Mouse (Mus musculus) myocyte (in vitro differentiated cells): ENCODE results near the gene Myo19. TPM values are rescaled to one million over a fixed set of nuclear protein-coding genes. Genes with fewer than 3 reads are reported as not detected.
A peak's percentile ranks its signal among the peaks of the same experiment; 100 is the strongest.

Experiments
- H3K27me3 ChIP-seq: one replicate; pipeline ENCODE4 v1.6.1; 2011; ENCODE audit not compliant: control insufficient read depth, insufficient read depth, insufficient read length
- H3K36me3 ChIP-seq: one replicate; pipeline ENCODE4 v1.6.1; 2011; ENCODE audit not compliant: control insufficient read depth, insufficient read depth
- H3K4me2 ChIP-seq: one replicate; pipeline ENCODE4 v1.6.1; 2011; ENCODE audit warnings: low read depth, control low read depth
- H3K4me3 ChIP-seq: one replicate; pipeline ENCODE4 v1.5.1; 2011; ENCODE audit warnings: mild to moderate bottlenecking, control low read depth, moderate library complexity
- H3K79me2 ChIP-seq: one replicate; pipeline ENCODE4 v1.6.1; 2011; ENCODE audit not compliant: control insufficient read depth, insufficient read depth
- H3ac ChIP-seq: one replicate; pipeline ENCODE4 v1.6.1; 2011; ENCODE audit not compliant: control insufficient read depth, insufficient read length
- CEBPB ChIP-seq: IDR thresholded peaks from 2 replicates; pipeline ENCODE4 v1.6.1; 2011; ENCODE audit warnings: mild to moderate bottlenecking, moderate library complexity; ENCODE audit not compliant: poor library complexity, insufficient read depth, severe bottlenecking
- E2F4 ChIP-seq: IDR thresholded peaks from one replicate; pipeline ENCODE4 v1.6.1; 2011; ENCODE audit warnings: mild to moderate bottlenecking, control low read depth, moderate library complexity; ENCODE audit not compliant: insufficient read depth
- MAX ChIP-seq: IDR thresholded peaks from one replicate; pipeline ENCODE4 v1.6.1; 2011; ENCODE audit warnings: low read depth, mild to moderate bottlenecking, control low read depth
- MYOD1 ChIP-seq, 3 experiments: IDR thresholded peaks; one replicate each; pipeline ENCODE4 v1.6.1; 2011; ENCODE audit warnings: control low read depth in 2 of 3, low read depth in 2 of 3, mild to moderate bottlenecking in 2 of 3, moderate library complexity in 1 of 3; ENCODE audit not compliant: insufficient read length in 2 of 3, control insufficient read depth in 1 of 3
- MYOG ChIP-seq, 3 experiments: IDR thresholded peaks; one replicate each; pipeline ENCODE4 v1.6.1; 2011; ENCODE audit warnings: control low read depth in 2 of 3, low read depth in 2 of 3, mild to moderate bottlenecking in 2 of 3; ENCODE audit not compliant: insufficient read length in 2 of 3, control insufficient read depth in 1 of 3, insufficient read depth in 1 of 3
- POLR2A ChIP-seq: IDR thresholded peaks from one replicate; pipeline ENCODE4 v1.6.1; 2011; ENCODE audit warnings: low read depth, mild to moderate bottlenecking, control low read depth, moderate library complexity; ENCODE audit not compliant: insufficient read length
- POLR2AphosphoS2 ChIP-seq: IDR thresholded peaks from one replicate; pipeline ENCODE4 v1.6.1; 2011; ENCODE audit warnings: low read depth, control low read depth; ENCODE audit not compliant: insufficient read length
- REST ChIP-seq: IDR thresholded peaks from one replicate; pipeline ENCODE4 v1.6.1; 2011; ENCODE audit warnings: mild to moderate bottlenecking, control low read depth, moderate library complexity; ENCODE audit not compliant: insufficient read depth, insufficient read length
- SRF ChIP-seq: IDR thresholded peaks from one replicate; pipeline ENCODE4 v1.6.1; 2011; ENCODE audit warnings: low read depth; ENCODE audit not compliant: control insufficient read depth, insufficient read length
- TCF12 ChIP-seq: IDR thresholded peaks from one replicate; pipeline ENCODE4 v1.6.1; 2011; ENCODE audit warnings: mild to moderate bottlenecking, control low read depth; ENCODE audit not compliant: poor library complexity, insufficient read depth, severe bottlenecking
- TCF3 ChIP-seq: IDR thresholded peaks from one replicate; pipeline ENCODE4 v1.6.1; 2011; ENCODE audit warnings: low read depth, control low read depth; ENCODE audit not compliant: insufficient read length
- USF1 ChIP-seq: IDR thresholded peaks from one replicate; pipeline ENCODE4 v1.6.1; 2011; ENCODE audit warnings: low read depth, mild to moderate bottlenecking, control low read depth, moderate library complexity
- polyA plus RNA-seq: library from polyadenylated mRNA; unstranded; fragments of >200 nt; fragmentation: generic; extraction: Trizol; gene quantifications from one replicate; pipeline ENCODE4 v1.2.1, GENCODE M21; 2012; ENCODE audit warnings: missing spikeins

The Myo19 gene
- 4.8 TPM for polyA plus RNA-seq

- Histone ChIP-seq H3K79me2 (peaks cover 21% of the 10 kb centered on the region), H3K27me3 (no peaks in the 10 kb centered on the region), H3ac (peak within 1 kb of the TSS; percentile 43), H3K4me3 (peak within 1 kb of the TSS; percentile 88), H3K36me3 (peaks cover 13% of the 10 kb centered on the region), H3K4me2 (peak within 1 kb of the TSS; percentile 93)
- TF ChIP-seq POLR2AphosphoS2 (peak; percentile 82), MYOG (IDR thresholded peaks at IDR 0.05; ENCODE audit: control insufficient read depth in 1 of 3, insufficient read depth in 1 of 3, insufficient read length in 2 of 3, low read depth in 2 of 3) (peak in 2 of 3 experiments; percentile 3 to 45), SRF (no peak), REST (no peak), MYOD1 (IDR thresholded peaks at IDR 0.05; ENCODE audit: control insufficient read depth in 1 of 3, insufficient read length in 2 of 3, low read depth in 2 of 3) (peak in 1 of 3 experiments; percentile 34), MAX (no peak), TCF3 (no peak), CEBPB (no peak), USF1 (no peak), POLR2A (peak; percentile 80), E2F4 (peak; percentile 9)
These were observed at the start of gene Myo19, which contains the start of gene Pigw for GRCm38 (mm10) chr11:84879772-84880464. TSS of gene Myo19 (plus strand) at chr11:84880148. TSS of gene Pigw (minus strand) at chr11:84880285.

- TF ChIP-seq E2F4 (no peak), POLR2A (no peak), POLR2AphosphoS2 (no peak), CEBPB (no peak), MYOD1 (IDR thresholded peaks at IDR 0.05; ENCODE audit: control insufficient read depth in 1 of 3, insufficient read length in 2 of 3, low read depth in 2 of 3) (no peak), MYOG (IDR thresholded peaks at IDR 0.05; ENCODE audit: control insufficient read depth in 1 of 3, insufficient read depth in 1 of 3, insufficient read length in 2 of 3, low read depth in 2 of 3) (no peak), SRF (no peak), USF1 (no peak), MAX (no peak), TCF3 (no peak), TCF12 (no peak), REST (no peak)
- Histone ChIP-seq H3K27me3 (no peaks in the 10 kb centered on the region), H3ac (no peak overlapping the region), H3K4me2 (no peak overlapping the region), H3K79me2 (no peaks in the 10 kb centered on the region), H3K4me3 (no peak overlapping the region), H3K36me3 (peaks cover 89% of the 10 kb centered on the region)
These were observed 40.6 kb upstream of the Myo19 start for GRCm38 (mm10) chr11:84839330-84839729.

GRCm38 (mm10) chr11:84846741-84847474 is 33.0 kb upstream of the Myo19 start:
- H3ac ChIP-seq: no peak overlapping the region
- TF ChIP-seq TCF12: no peak
- no peak for TF ChIP-seq CEBPB
- H3K4me2 ChIP-seq: no peak overlapping the region
- no peak overlapping the region for H3K4me3 ChIP-seq
- no peaks in the 10 kb centered on the region for H3K27me3 ChIP-seq
- peaks cover 53% of the 10 kb centered on the region for H3K36me3 ChIP-seq
- peaks cover 3% of the 10 kb centered on the region for H3K79me2 ChIP-seq

- Histone ChIP-seq H3K4me2 (no peak overlapping the region), H3K36me3 (peaks cover 52% of the 10 kb centered on the region), H3K27me3 (no peaks in the 10 kb centered on the region), H3K4me3 (no peak overlapping the region), H3K79me2 (peaks cover 3% of the 10 kb centered on the region), H3ac (no peak overlapping the region)
- TF ChIP-seq SRF: no peak
These were observed 32.4 kb upstream of the Myo19 start for GRCm38 (mm10) chr11:84847475-84848090.

GRCm38 (mm10) chr11:84855285-84855684 is 24.7 kb upstream of the Myo19 start:
- Histone ChIP-seq H3K4me3 (no peak overlapping the region), H3K27me3 (no peaks in the 10 kb centered on the region), H3ac (no peak overlapping the region), H3K4me2 (no peak overlapping the region), H3K79me2 (peaks cover 16% of the 10 kb centered on the region), H3K36me3 (peaks cover 82% of the 10 kb centered on the region)
- TF ChIP-seq CEBPB: no peak
- TF ChIP-seq TCF3: no peak
- no peak for TF ChIP-seq MYOD1 (IDR thresholded peaks at IDR 0.05; ENCODE audit: control insufficient read depth in 1 of 3, insufficient read length in 2 of 3, low read depth in 2 of 3)
- TF ChIP-seq REST: no peak
- no peak for TF ChIP-seq MAX
- TF ChIP-seq SRF: no peak
- no peak for TF ChIP-seq TCF12
- no peak for TF ChIP-seq E2F4
- TF ChIP-seq POLR2A: no peak
- TF ChIP-seq USF1: no peak
- no peak for TF ChIP-seq POLR2AphosphoS2
- no peak for TF ChIP-seq MYOG (IDR thresholded peaks at IDR 0.05; ENCODE audit: control insufficient read depth in 1 of 3, insufficient read depth in 1 of 3, insufficient read length in 2 of 3, low read depth in 2 of 3)
